Mouse (Mus musculus) ES-Bruce4 (cell line): ENCODE results near the gene Mycbp2. TPM values are rescaled to one million over a fixed set of nuclear protein-coding genes. Genes with fewer than 3 reads are reported as not detected.

Experiments used
- H3K27ac ChIP-seq: 2 replicates; pipeline ENCODE4 v1.5.1; 2012; ENCODE audit warnings: low read length, inconsistent platforms; ENCODE audit not compliant: insufficient read depth
- H3K27me3 ChIP-seq: 2 replicates; pipeline ENCODE4 v1.6.1; 2012; ENCODE audit warnings: mild to moderate bottlenecking, low read length, inconsistent platforms; ENCODE audit not compliant: control insufficient read depth, poor library complexity, insufficient read depth, severe bottlenecking
- H3K36me3 ChIP-seq: 2 replicates; pipeline ENCODE4 v1.6.1; 2012; ENCODE audit warnings: inconsistent platforms, mild to moderate bottlenecking, low read length, moderate library complexity; ENCODE audit not compliant: control insufficient read depth, poor library complexity, insufficient read depth, severe bottlenecking
- H3K4me1 ChIP-seq: one replicate; pipeline ENCODE4 v1.8.1; 2011; ENCODE audit warnings: low read length; ENCODE audit not compliant: control insufficient read depth, insufficient read depth
- H3K4me3 ChIP-seq: 2 replicates; pipeline ENCODE4 v1.5.1; 2011; ENCODE audit warnings: low read depth, mild to moderate bottlenecking, low read length
- H3K9ac ChIP-seq: 2 replicates; pipeline ENCODE4 v1.6.1; 2012; ENCODE audit warnings: low read depth, mild to moderate bottlenecking, inconsistent platforms; ENCODE audit not compliant: poor library complexity, severe bottlenecking
- H3K9me3 ChIP-seq: replicated peaks from 2 replicates; pipeline ENCODE4 v1.6.1; 2012; ENCODE audit warnings: mild to moderate bottlenecking, low read length, inconsistent platforms; ENCODE audit not compliant: control insufficient read depth, poor library complexity, insufficient read depth, severe bottlenecking
- CTCF ChIP-seq: IDR thresholded peaks from one replicate; pipeline ENCODE4 v1.8.1; 2011; ENCODE audit warnings: low read depth, low read length
- EP300 ChIP-seq: IDR thresholded peaks from 2 replicates; pipeline ENCODE4 v1.6.1; 2011; ENCODE audit warnings: low read depth, low read length; ENCODE audit not compliant: insufficient read depth
- POLR2A ChIP-seq: IDR thresholded peaks from one replicate; pipeline ENCODE4 v1.8.1; 2011; ENCODE audit warnings: low read length; ENCODE audit not compliant: insufficient read depth
- polyA plus RNA-seq: library from polyadenylated mRNA; stranded (reverse); fragments of >200 nt; gene quantifications from 2 replicates; pipeline ENCODE4 v1.2.4, GENCODE M21; 2011; ENCODE audit warnings: low read depth; ENCODE audit not compliant: missing spikeins, insufficient read depth, insufficient read length

Gene Mycbp2
- polyA plus RNA-seq, 1 experiment, result 45.7 TPM

GRCm38 (mm10) chr14:103376765-103377164 is 30.2 kb upstream of the Mycbp2 start:
- no peaks in the 10 kb centered on the region for H3K36me3 ChIP-seq
- H3K4me1 ChIP-seq, result no peaks in the 10 kb centered on the region
- H3K9ac ChIP-seq, result no peak overlapping the region
- H3K9me3 ChIP-seq, result no peaks in the 10 kb centered on the region
- no peak overlapping the region for H3K27ac ChIP-seq
- no peak overlapping the region for H3K4me3 ChIP-seq
- TF ChIP-seq POLR2A (no peak), EP300 (no peak)
- no peaks in the 10 kb centered on the region for H3K27me3 ChIP-seq

GRCm38 (mm10) chr14:103375523-103375922 is 28.9 kb upstream of the Mycbp2 start:
- H3K27me3 ChIP-seq, result no peaks in the 10 kb centered on the region
- H3K4me3 ChIP-seq, result no peak overlapping the region
- H3K4me1 ChIP-seq, result no peaks in the 10 kb centered on the region
- no peak overlapping the region for H3K9ac ChIP-seq
- no peaks in the 10 kb centered on the region for H3K9me3 ChIP-seq
- H3K36me3 ChIP-seq, result no peaks in the 10 kb centered on the region
- no peak overlapping the region for H3K27ac ChIP-seq
- TF ChIP-seq POLR2A (no peak), EP300 (no peak), CTCF (no peak)

DNA sequence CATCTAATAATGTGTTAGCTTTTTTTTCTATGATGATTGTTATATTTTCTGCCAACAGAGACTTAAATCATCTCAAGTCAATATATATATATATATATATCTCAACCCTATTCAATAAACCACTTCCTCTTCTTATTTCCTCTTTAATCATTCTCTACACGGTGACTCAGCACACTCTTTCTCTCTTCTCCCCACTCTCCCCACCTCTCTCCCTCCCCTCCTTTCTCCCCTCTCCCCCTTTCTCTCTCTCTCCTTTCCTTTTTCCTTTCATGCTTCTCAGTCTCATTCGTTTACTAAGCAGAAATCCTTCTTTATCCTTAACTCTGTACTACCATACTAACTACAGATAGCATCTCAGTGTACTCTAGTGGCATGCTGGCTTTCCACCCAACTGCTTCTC is 16.6 kb upstream of the Mycbp2 start:
- H3K36me3 ChIP-seq, result no peaks in the 10 kb centered on the region
- H3K4me3 ChIP-seq, result no peak overlapping the region
- H3K27me3 ChIP-seq, result no peaks in the 10 kb centered on the region
- H3K9me3 ChIP-seq, result no peaks in the 10 kb centered on the region
- H3K9ac ChIP-seq, result no peak overlapping the region
- no peaks in the 10 kb centered on the region for H3K4me1 ChIP-seq
- no peak overlapping the region for H3K27ac ChIP-seq
- no peak for TF ChIP-seq CTCF
- TF ChIP-seq EP300, result no peak
- TF ChIP-seq POLR2A, result no peak

DNA sequence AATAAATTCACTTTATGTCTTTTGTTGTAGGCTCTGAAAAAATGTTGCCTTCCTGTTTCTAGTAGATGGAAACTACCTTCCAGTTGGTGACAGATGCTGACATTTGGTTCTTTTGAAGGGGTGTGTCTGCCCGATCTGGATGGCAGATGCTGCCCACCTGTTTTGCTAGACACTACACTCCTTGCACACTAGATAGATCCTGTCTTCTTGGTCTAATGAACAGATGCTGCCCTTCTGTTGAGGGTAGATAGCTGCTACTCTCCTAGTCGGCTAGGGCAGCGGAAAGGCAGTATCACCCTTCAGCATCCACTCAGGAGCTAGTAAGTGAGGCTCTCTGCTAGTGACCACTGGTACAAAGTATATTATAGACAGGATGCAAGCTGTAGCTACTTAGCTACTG is 9.5 kb upstream of the Mycbp2 start:
- no peaks in the 10 kb centered on the region for H3K4me1 ChIP-seq
- H3K27ac ChIP-seq, result no peak overlapping the region
- no peak overlapping the region for H3K4me3 ChIP-seq
- no peaks in the 10 kb centered on the region for H3K36me3 ChIP-seq
- no peaks in the 10 kb centered on the region for H3K9me3 ChIP-seq
- H3K27me3 ChIP-seq, result no peaks in the 10 kb centered on the region
- no peak overlapping the region for H3K9ac ChIP-seq
- TF ChIP-seq POLR2A (no peak), CTCF (no peak), EP300 (no peak)

DNA sequence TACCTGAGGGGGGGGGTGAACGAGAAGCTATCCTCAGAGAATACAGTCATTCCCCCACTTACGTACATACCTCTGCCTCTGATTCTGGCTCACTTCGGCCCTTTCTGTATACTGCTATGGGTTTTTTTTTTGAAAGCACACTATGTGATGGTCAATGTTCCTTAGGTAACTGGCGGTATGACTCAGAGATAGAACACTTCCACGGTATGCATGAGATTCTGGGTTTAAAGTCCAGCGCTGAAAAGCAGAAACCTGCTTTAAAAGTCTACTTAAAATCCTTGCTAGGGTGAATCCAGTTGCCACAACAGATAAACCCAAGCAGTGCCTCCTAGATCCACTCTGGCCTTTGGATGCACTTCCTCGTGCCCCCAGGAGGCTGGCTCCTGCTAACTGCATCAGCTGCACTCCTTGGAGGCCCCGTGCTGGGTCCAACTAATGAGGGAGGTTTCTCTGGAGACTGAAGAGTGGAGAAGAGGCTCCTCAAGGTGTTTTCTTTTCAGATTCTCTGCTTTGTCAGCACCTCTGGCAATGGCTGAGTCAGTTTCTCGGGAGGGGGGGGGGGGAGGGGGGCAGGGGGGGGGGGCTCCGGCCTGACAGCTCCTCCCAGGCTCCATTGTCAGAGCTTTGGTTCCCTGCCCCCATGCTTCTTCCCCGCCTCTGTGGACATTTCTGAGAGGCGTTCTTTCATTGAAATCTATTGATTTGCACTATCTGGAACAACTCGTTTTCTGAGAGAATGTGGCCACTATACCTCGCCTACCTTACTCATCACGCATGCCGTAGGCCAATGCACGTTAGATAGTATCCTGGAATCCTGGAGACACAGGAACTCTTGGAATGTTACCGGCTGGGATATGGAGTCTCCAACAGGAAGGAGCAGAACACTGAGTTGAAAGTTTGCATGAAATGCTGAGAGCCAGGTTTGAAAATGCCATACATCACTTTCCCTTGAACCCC is 8.1 kb upstream of the Mycbp2 start:
- H3K4me3 ChIP-seq, result no peak overlapping the region
- no peak overlapping the region for H3K27ac ChIP-seq
- no peak overlapping the region for H3K9ac ChIP-seq
- H3K36me3 ChIP-seq, result no peaks in the 10 kb centered on the region
- H3K9me3 ChIP-seq, result no peaks in the 10 kb centered on the region
- no peaks in the 10 kb centered on the region for H3K4me1 ChIP-seq
- TF ChIP-seq CTCF, result no peak
- no peak for TF ChIP-seq POLR2A
- no peak for TF ChIP-seq EP300
- no peaks in the 10 kb centered on the region for H3K27me3 ChIP-seq
